Mouse (Mus musculus): Measurements from ENCODE around the gene Atg16l2.

- TF ChIP-seq CTCF (IDR thresholded peaks at IDR 0.05) (peak; percentile 96), EP300 (IDR thresholded peaks at IDR 0.05) (peak; percentile 42; the same call in 1 of the 2 replicates)
Observed at GRCm38 (mm10) chr7:101310327-101311028, 8.4 kb upstream of the Atg16l2 start.
